Mouse (Mus musculus) spleen, adult 12 weeks (tissue): ENCODE results near the gene Olfr125.

Source experiments
- DNase-seq: peaks from one replicate; pipeline ENCODE4 v3.0.0; 2022; ENCODE audit warnings: low spot score

Gene Olfr125

GRCm38 (mm10) chr17:37832649-37833048, at the start of gene Olfr125:
Gene Olfr125, plus strand, starts transcription at chr17:37832949.
- no peak for DNase-seq

GRCm38 (mm10) chr17:37793229-37793628, 39.5 kb upstream of the Olfr125 start, which contains the start of gene Olfr123:
Gene Olfr123, plus strand, starts transcription at chr17:37793529.
- no peak for DNase-seq

- no peak for DNase-seq
These were observed 33.2 kb upstream of the Olfr125 start, which contains the start of gene Olfr124 for GRCm38 (mm10) chr17:37799588-37799987. Gene Olfr124, plus strand, starts transcription at chr17:37799888.

- no peak for DNase-seq
These were observed 14.4 kb downstream of the Olfr125 start, which contains the start of gene Olfr126 for GRCm38 (mm10) chr17:37847183-37847582. Gene Olfr126, plus strand, starts transcription at chr17:37847483.

GRCm38 (mm10) chr17:37863901-37864300, 31.2 kb downstream of the Olfr125 start:
- DNase-seq: no peak

- DNase-seq: no peak
These were observed 37.0 kb downstream of the Olfr125 start for GRCm38 (mm10) chr17:37869676-37870205.

GRCm38 (mm10) chr17:37873830-37874229, 41.1 kb downstream of the Olfr125 start:
- DNase-seq: no peak
